Mouse (Mus musculus): ENCODE data around the gene Sorcs1. TPM values are rescaled to one million over a fixed set of nuclear protein-coding genes. Genes with fewer than 3 reads are reported as not detected.

Sorcs1 gene
- polyA plus RNA-seq (2012; rRNA removed), result 4.1 and 4.8 TPM in 2 replicates

GRCm38 (mm10) chr19:50677903-50678896, at the start of gene Sorcs1:
Sorcs1 (minus strand) TSS chr19:50678646.

Measured in central nervous system, embryonic 11.5 days (tissue).